Mouse (Mus musculus): Measurements from ENCODE around the gene Pygo2.

The Pygo2 gene

GRCm38 (mm10) chr3:89388901-89389740 lies 40.9 kb upstream of the Pygo2 start:
- POLR2A ChIA-PET = interaction anchor here in 3 of 4 experiments (0.7 to 12.8 kb wide), 18 partner anchors 8 to 287 kb away, joined by 3 to 189 read pairs (median 3); partner anchors contain the start of genes Cks1b (in 3 of the 3), Shc1 (in 3 of the 3), Dcst1 (in 1 of the 3) and Fdps (in 1 of the 3)
- CTCF ChIA-PET = interaction anchor here in 3 of 4 experiments (0.5 to 9.2 kb wide), 9 partner anchors 9 to 92 kb away, joined by 3 to 148 read pairs (median 4); partner anchors contain the start of genes Adam15 (in 1 of the 3), Pbxip1 (in 1 of the 3) and Pmvk (in 1 of the 3)

- ChIA-PET POLR2A (interaction anchor here in 3 of 4 experiments (0.6 to 14.6 kb wide), 7 partner anchors 9 to 75 kb away, joined by 3 to 192 read pairs (median 123); partner anchors contain the start of genes Cks1b (in 2 of the 3), Shc1 (in 2 of the 3) and Flad1 (in 1 of the 3)), CTCF (interaction anchor here in 3 of 4 experiments (0.6 to 9.2 kb wide), 3 partner anchors 10 to 75 kb away, joined by 3 to 148 read pairs (median 3); partner anchors contain the start of gene Flad1 (in 1 of the 3))
Observed at GRCm38 (mm10) chr3:89390111-89390515, 39.9 kb upstream of the Pygo2 start.

- ChIA-PET CTCF (interaction anchor here (0.6 to 9.2 kb wide), 13 partner anchors 11 to 954 kb away, joined by 3 to 148 read pairs (median 4); partner anchors contain the start of gene Flad1 (in 1 of the 4)), POLR2A (interaction anchor here in 3 of 4 experiments (0.6 to 14.6 kb wide), 24 partner anchors 8 to 810 kb away, joined by 3 to 192 read pairs (median 4); partner anchors contain the start of genes Cks1b (in 2 of the 3), Pygo2 (in 2 of the 3), Shc1 (in 2 of the 3) and Flad1 (in 1 of the 3))
Observed at GRCm38 (mm10) chr3:89390699-89391662, 39.0 kb upstream of the Pygo2 start.

DNA sequence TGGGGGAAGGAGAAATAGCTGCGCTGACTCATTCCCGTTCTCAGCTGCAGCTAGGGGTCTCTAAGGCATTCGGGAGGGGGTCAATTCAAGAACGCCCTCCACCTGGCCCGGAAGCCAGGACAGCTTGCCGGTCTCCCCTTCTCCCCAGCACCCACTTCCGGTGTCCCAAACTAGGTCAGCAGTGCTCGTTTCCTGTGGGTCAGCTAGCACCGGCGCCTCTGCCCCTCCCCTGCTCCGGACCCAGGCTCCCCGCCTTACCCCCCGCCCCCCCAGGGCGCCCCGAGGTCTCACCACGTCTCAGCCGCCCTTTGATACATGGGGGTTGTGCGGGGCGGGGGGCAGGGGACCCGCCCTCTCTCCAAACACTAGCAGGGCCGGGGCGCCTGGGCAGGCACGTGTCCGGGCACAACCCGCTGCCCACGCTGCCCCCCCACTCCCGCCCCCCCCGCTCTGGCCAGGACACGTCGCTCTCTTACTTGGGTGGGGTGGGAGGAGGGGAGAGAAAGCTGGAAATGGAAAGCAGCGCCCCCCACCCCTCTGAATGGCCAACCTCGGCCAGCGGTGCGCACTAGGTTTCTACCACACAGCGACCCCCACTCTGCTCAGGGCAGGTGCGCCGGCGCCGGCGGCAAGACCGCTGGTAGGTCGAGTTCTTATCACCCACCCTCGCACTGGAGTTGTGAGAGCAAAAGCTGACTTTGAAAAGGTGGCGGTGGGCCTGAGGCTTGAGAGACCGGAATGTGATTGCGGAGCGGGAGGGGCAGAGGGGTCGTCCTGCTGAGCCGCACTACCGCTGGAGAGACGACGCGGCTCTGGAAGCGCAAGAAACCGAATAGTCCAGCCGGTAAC lies 38.1 kb upstream of the Pygo2 start:
- ChIA-PET CTCF (interaction anchor here (0.5 to 9.2 kb wide), 11 partner anchors 12 to 90 kb away, joined by 3 to 148 read pairs (median 5); no protein-coding TSS in a partner anchor), POLR2A (interaction anchor here in 3 of 4 experiments (0.6 to 14.6 kb wide), 35 partner anchors 9 to 1830 kb away, joined by 3 to 192 read pairs (median 4); partner anchors contain the start of genes Cks1b (in 2 of the 3), Pygo2 (in 2 of the 3), Shc1 (in 2 of the 3) and Adam15 (in 1 of the 3))

DNA sequence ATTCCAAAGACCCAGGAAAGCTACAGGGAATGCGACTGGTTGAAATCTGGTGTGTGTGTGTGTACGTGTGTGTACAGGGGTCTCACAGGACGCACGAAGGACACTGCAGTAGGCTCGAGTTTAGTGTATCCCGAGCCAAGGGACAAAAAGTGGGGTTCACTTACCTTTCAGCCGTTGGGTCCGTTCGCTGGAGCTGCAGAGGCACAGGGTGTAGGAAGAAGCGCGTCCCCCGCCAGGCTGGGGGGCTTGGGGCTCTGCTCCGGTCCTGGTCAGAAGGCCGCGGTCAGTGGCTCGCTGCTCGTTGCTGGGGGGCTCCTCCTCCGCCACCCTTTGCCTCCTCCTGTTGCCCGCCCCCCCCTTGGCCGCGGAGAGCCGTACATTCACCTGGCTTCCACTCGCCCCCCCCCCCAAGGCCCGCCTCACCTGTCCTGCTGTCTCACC lies 37.1 kb upstream of the Pygo2 start:
- ChIA-PET POLR2A (interaction anchor here (0.6 to 14.6 kb wide), 55 partner anchors 9 to 855 kb away, joined by 3 to 192 read pairs (median 4); partner anchors contain the start of genes Cks1b (in 3 of the 4), Flad1 (in 3 of the 4), Shc1 (in 3 of the 4) and Adam15 (in 2 of the 4)), CTCF (interaction anchor here in 3 of 4 experiments (0.6 to 9.2 kb wide), 17 partner anchors 10 to 163 kb away, joined by 3 to 148 read pairs (median 6); partner anchors contain the start of genes Adam15 (in 1 of the 3), Cks1b (in 1 of the 3), Flad1 (in 1 of the 3) and Krtcap2 (in 1 of the 3))

DNA sequence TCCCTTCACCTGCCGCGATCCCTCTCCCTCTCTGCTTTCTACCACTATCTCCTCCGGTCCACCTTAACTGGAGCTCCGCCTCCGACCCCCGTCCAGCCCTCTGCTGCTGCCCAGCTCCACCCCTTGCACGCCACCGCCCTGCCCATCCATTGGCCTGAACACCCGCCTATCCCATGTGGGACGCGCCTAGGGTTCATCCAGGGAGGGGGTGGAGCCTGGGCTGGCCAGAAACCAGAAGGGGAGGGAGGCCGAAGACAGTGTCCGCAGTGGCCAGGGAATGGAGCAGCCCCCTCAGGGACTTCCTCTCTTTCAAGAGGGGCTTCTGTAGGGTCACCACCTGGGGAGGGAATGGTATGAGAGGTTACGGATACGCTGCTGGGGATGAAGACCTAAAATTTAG lies 36.4 kb upstream of the Pygo2 start:
- ChIA-PET POLR2A (interaction anchor here (0.6 to 14.6 kb wide), 57 partner anchors 9 to 854 kb away, joined by 3 to 192 read pairs (median 4); partner anchors contain the start of genes Cks1b (in 3 of the 4), Flad1 (in 3 of the 4), Shc1 (in 3 of the 4) and Adam15 (in 2 of the 4)), CTCF (interaction anchor here in 3 of 4 experiments (0.6 to 9.2 kb wide), 21 partner anchors 11 to 256 kb away, joined by 3 to 148 read pairs (median 6); partner anchors contain the start of genes Adam15 (in 1 of the 3), Cks1b (in 1 of the 3), Flad1 (in 1 of the 3) and Krtcap2 (in 1 of the 3))

GRCm38 (mm10) chr3:89394006-89394893 lies 35.8 kb upstream of the Pygo2 start, which contains the start of gene Zbtb7b:
Zbtb7b (minus strand) TSS chr3:89394776.
- CTCF ChIA-PET = interaction anchor here (0.7 to 9.2 kb wide), 20 partner anchors 11 to 483 kb away, joined by 3 to 148 read pairs (median 6); partner anchors contain the start of genes Adam15 (in 1 of the 4), Cks1b (in 1 of the 4), Krtcap2 (in 1 of the 4) and Pmvk (in 1 of the 4)
- POLR2A ChIA-PET = interaction anchor here (0.6 to 14.6 kb wide), 52 partner anchors 8 to 1093 kb away, joined by 3 to 192 read pairs (median 4); partner anchors contain the start of genes Cks1b (in 3 of the 4), Flad1 (in 3 of the 4), Shc1 (in 3 of the 4) and Adam15 (in 2 of the 4)

- ChIA-PET POLR2A (interaction anchor here in 3 of 4 experiments (0.6 to 14.6 kb wide), 13 partner anchors 13 to 181 kb away, joined by 3 to 192 read pairs (median 17); partner anchors contain the start of genes Cks1b (in 3 of the 3), Shc1 (in 3 of the 3), Flad1 (in 1 of the 3) and Pmvk (in 1 of the 3)), CTCF (interaction anchor here in 2 of 4 experiments (0.7 to 9.2 kb wide), 10 partner anchors 12 to 482 kb away, joined by 3 to 148 read pairs (median 10); partner anchors contain the start of gene Adam15 (in 1 of the 2))
Observed at GRCm38 (mm10) chr3:89394894-89395256, 35.1 kb upstream of the Pygo2 start.

GRCm38 (mm10) chr3:89395419-89395805 lies 34.6 kb upstream of the Pygo2 start:
- POLR2A ChIA-PET = interaction anchor here in 3 of 4 experiments (0.7 to 14.6 kb wide), 15 partner anchors 12 to 125 kb away, joined by 3 to 192 read pairs (median 13); partner anchors contain the start of genes Cks1b (in 2 of the 3), Shc1 (in 2 of the 3), Adam15 (in 1 of the 3) and Flad1 (in 1 of the 3)
- CTCF ChIA-PET = interaction anchor here in 3 of 4 experiments (0.8 to 9.2 kb wide), 25 partner anchors 9 to 336 kb away, joined by 3 to 148 read pairs (median 8); partner anchors contain the start of genes Flad1 (in 2 of the 3), Adam15 (in 1 of the 3), Cks1b (in 1 of the 3) and Efna3 (in 1 of the 3)

DNA sequence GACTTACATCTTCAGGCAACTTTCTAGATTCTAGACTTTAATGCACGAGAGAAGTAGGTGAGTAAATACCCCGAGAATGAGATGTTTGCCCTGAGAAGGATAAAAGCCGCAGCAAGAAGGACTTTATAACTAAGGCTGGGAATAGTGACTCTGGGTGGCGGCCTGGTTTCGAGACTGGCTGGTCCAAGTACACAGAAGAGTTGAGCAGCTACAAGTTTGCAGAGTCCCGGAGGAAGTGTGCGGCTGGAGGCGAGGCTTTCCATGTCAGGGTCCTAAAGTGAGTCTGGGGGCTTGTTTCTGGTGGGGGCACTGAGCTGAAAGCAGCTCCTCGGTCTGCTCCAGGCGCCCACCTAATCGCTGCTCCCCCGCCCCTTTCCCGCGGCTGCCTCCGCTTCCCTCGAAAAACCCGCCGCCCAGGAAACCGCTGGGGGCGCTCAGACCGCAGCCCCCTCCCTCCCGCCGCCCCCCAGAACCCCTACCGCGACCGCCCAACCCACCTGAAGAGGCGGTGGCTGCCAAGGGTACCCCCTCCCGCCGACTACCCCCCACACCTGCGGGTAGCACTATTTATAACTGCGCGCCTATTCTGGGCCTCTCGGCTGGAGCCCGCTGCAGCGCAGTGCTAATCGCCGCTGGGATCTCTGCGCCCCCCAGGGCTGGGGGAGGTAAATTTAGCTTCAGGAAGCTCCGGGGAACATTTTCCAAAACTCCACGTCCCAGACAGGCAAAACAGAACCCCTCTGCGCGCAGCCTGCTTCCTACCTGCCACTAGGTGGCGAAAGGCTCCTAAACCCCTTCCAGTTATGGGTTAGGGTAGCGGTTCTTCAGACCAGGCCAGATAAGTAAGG lies 34.0 kb upstream of the Pygo2 start:
- POLR2A ChIA-PET = interaction anchor here (0.5 to 14.6 kb wide), 53 partner anchors 8 to 294 kb away, joined by 3 to 192 read pairs (median 4); partner anchors contain the start of genes Cks1b (in 3 of the 4), Flad1 (in 3 of the 4), Pygo2 (in 3 of the 4) and Shc1 (in 3 of the 4)
- CTCF ChIA-PET = interaction anchor here (0.5 to 9.2 kb wide), 77 partner anchors 8 to 784 kb away, joined by 3 to 148 read pairs (median 4); partner anchors contain the start of genes Cks1b (in 3 of the 4), Flad1 (in 3 of the 4), Pmvk (in 3 of the 4) and Shc1 (in 3 of the 4)

GRCm38 (mm10) chr3:89396654-89397005 lies 33.4 kb upstream of the Pygo2 start:
- CTCF ChIA-PET = interaction anchor here (0.5 to 9.2 kb wide), 74 partner anchors 9 to 414 kb away, joined by 3 to 148 read pairs (median 4); partner anchors contain the start of genes Cks1b (in 3 of the 4), Flad1 (in 3 of the 4), Pmvk (in 3 of the 4) and Shc1 (in 3 of the 4)
- POLR2A ChIA-PET = interaction anchor here (0.5 to 14.6 kb wide), 51 partner anchors 9 to 295 kb away, joined by 3 to 192 read pairs (median 4); partner anchors contain the start of genes Cks1b (in 3 of the 4), Flad1 (in 3 of the 4), Pygo2 (in 3 of the 4) and Shc1 (in 3 of the 4)

DNA sequence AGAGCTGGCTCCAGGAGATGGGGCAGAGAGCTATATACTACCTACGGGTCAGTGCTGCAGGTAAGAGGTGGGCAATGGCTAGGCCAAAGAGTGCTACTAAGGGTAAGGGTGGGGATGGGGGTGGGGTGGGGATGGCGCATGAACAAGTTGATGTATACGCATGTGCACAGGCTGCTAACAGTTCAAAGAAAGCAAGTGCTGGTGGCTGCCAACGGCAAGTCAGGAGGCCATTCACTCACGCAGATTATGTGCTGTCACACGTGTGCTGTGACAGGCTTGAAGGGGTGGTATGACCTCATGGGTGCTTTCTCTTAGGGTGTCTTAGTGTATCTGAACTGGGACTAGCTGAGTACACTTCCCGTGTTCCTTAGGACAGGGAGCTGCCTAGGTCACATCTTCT lies 28.7 kb upstream of the Pygo2 start:
- ChIA-PET CTCF (interaction anchor here in 1 of 4 experiments (0.5 to 1.2 kb wide), 3 partner anchors 16 to 58 kb away, joined by 3 to 10 read pairs (median 5); no protein-coding TSS in a partner anchor), POLR2A (interaction anchor here (0.6 to 14.6 kb wide), 12 partner anchors 10 to 29 kb away, joined by 3 to 192 read pairs (median 4); partner anchors contain the start of genes Flad1 (in 3 of the 4), Cks1b (in 2 of the 4), Pygo2 (in 2 of the 4) and Shc1 (in 2 of the 4))

Data from embryonic stem cell, embryonic (primary cell).